Mouse (Mus musculus): ENCODE results near the gene Masp2.

Masp2 gene

DNA sequence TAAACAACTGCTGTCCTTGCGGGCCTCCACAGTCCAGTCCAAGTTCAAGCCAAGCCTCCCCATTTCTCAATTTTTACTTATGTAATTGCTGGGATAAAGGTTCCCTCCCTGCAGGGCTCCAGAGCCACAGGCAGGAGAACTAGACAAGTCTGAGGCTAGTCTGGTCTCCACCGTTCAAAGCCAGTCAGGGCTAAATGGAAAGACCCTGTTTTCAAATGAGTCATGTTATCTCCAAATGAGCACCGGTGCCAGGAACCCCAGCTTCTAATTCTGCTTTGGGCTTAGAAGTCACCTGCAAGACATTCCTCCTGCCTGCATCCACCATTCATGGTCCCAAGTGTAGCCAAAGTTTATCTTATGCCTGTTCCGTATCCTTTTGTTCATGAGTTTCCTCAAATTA is 483 bp upstream of the Masp2 start:
- no peak for DNase-seq (ENCODE audit: low spot score)

DNA sequence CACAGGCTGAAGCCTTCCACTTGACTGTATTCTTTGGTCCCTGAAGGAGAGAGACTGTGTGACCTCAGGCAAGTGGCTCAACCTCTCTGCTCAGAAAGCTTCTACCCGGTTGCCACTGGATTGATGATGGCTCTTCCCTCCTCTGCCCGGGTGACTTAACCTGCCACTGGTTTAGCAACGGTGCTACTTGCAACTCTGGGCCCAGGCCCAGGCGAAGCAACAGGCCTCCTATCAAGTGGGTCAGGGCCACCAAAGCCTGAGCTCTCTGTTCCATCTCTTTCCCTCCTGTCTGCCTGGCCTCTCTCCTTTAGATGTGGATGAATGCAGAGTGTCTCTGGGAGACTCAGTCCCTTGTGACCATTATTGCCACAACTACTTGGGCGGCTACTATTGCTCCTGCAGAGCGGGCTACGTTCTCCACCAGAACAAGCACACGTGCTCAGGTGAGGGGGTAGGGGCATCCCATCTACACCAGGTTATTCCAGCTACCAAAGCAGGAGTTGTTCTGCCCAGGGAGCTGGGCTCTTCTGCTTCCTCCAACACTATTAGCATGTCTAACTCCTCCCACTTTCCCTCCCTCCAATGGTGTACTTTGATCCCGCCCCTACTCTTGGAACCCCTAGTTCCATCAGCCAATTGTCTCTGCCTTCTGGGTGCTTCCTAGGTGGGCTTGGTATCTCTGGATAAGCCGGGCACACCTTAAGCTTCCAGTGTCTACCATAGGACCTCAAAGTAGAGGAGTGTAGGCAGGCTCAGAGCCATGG is 1.2 kb downstream of the Masp2 start:
- DNase-seq (ENCODE audit: low spot score), result no peak

- no peak for DNase-seq (ENCODE audit: low spot score)
Observed at GRCm38 (mm10) chr4:148604141-148604540, 1.8 kb downstream of the Masp2 start.

DNA sequence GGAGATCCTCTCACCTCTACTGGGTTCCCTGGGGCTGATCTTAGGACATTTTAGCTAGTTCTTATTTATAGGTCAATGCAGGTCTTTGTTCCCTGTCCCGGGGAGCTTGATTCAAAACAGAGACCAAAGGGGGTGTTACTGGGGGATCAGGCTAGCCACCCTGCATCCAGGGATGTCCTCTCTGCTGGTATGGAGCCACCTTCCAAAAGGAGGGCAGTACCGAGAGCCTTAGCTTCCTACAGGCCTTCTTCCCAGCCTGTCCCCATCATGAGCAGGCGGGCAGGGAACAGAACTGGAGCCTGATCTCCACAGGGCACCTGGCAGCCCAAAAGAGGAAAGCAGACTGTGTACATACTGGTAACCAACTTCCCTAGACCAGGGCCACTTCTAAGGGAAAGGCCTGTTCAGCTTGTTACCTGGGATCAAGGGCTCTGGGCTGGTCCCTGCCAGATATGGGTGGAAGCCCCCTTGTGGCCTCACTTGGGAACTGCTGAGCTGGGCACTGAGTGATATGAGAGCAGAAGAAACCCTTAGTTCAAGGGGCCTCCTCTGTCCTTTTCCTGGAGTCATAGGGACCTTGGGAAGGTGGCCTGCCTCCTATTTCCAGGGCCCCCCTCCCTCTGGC is 2.3 kb downstream of the Masp2 start:
- DNase-seq (ENCODE audit: low spot score), result peak; percentile 48

DNA sequence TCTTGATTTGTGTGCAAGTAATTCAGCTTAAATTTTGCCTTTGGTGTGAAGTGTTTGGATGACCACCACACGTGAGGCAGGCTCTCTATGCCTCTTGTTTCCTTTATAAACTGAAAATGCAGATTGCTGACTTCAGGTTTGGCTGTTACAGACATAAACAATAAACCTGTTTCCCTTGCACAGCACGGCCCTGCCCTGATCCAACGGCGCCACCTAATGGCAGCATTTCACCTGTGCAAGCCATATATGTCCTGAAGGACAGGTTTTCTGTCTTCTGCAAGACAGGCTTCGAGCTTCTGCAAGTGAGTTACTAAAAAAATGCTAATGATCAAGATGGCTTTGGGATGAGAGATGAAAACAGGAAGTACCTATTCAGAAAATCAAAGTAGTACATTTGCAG is 5.4 kb downstream of the Masp2 start:
- peak; percentile 69 for DNase-seq (ENCODE audit: low spot score)

- no peak for DNase-seq (ENCODE audit: low spot score)
Observed at GRCm38 (mm10) chr4:148609805-148610204, 7.5 kb downstream of the Masp2 start.

DNA sequence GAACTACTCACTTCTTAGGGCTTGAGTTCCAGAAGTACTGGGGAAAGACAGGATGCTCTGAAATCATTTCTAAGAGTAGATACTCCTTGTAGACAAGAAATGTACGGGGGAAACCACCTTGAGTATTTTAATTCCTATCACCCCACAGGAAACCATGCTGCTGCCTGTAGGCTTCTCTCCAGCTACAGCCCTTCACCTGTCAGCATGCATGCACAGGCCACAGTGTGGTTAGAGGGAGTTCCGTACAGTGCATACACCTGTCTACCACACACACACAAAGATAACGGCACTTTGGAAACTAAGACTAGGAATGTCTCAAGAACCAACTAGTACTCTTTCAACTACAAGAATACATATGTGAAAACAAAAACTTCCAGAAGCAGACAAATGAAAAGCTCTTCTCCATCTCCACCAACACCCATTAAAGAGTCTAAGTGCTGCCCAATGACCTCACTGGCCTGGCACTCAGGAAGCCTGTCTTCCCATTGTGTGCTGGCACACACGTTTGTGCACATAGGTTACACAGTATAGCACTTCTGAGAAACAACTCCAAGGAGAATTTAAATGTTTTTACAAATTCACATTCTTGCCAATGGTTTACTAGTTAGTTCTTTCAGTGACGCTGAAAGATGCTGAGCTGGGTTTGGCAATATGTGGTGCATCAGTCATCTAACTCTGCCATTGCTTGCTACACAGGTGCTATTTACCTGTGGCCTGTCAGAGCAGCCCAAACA is 8.4 kb downstream of the Masp2 start:
- DNase-seq (ENCODE audit: low spot score), result no peak

DNA sequence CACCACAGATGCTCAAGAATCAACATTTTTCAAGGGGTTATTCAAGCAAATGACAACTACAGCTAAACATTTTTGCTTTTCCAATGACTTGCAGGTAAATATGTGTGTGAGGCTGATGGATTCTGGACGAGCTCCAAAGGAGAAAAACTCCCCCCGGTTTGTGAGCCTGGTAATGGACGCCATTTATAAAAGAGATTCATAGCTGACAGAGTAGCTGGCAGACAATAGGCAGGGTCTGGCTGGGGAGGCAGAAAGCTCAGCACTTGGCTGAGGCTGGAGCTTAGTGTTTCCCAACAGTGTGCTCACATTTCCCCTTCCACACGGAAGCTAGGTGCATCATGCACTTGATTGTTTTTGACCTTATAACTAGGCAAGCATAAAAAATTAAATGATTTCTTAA is 10.2 kb downstream of the Masp2 start:
- no peak for DNase-seq (ENCODE audit: low spot score)

GRCm38 (mm10) chr4:148613738-148614137 is 11.4 kb downstream of the Masp2 start:
- DNase-seq (ENCODE audit: low spot score), result no peak

DNA sequence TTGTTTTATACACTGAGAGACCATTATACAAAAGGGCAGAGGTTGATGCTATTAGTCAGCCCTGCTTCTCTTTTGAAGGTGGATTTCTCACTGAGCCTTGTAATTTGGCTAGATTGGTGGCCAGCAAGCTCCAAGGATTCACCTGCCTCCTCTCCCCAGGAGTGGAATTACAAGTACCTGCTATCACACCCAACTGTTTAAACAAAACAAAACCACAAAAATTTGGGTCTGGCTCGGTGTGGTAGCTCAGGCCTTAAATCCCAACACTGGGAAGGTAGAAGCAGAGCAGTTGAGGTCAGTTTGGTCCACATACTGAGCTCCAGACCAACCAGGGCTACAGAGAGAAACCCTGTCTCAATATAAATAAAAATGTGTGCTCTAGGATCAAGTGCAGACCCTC is 17.5 kb downstream of the Masp2 start:
- DNase-seq (ENCODE audit: low spot score), result no peak

DNA sequence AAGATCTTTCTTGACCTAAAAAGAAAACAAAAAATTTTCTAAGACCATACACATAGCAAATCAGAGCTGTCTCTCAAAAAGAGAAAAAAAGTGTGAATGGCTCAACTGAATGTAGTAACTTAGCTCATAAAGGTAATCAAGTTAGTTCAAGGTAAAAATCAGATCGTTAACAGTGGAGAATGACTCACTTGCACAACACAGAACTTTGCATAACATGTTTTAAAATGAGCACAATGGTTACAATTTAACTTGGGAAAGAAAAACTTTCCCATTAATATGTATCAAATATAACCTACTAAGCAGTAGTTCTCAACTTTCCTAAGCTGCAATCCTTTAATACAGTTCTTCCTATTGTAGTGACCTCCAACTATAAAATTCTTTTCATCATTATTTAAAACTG is 18.4 kb downstream of the Masp2 start:
- DNase-seq (ENCODE audit: low spot score), result no peak

GRCm38 (mm10) chr4:148622485-148622884 is 20.1 kb downstream of the Masp2 start:
- no peak for DNase-seq (ENCODE audit: low spot score)

DNA sequence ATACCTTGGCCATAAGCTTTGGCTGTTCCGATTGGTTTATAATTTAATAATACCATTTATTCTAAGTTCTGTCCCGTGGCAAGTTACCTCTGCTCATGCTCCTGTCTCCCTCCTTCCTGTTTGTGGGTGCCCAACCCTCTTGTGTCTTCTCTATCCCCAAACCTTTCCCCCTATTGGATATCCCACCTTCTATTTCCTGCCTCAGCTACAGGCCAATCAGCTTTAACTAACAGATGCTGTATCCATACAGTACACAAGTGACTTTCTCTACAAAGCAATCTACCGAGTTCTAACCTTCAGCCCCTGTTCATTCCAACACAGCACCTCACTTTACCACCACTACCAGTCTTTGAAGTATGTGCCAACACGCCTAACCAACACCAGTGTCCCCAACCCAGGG is 21.3 kb downstream of the Masp2 start:
- no peak for DNase-seq (ENCODE audit: low spot score)

DNA sequence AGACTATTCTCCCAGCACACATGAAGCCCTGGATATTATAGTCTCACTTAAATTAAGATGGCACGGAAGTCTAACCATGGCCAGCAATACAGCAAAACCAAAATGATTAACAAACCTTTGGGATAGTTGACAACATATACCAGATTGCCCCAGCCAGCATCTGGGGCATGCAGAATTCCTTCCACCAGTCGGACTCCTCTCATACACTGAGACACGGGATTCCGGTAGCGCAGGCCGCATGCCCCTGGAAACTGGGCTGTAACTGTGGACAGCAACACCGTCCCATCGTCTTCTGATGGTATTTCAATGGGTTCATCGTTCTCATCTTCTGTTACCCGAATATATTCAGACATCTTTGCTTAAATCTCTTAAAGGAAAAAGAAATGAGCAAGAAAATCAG is 22.7 kb downstream of the Masp2 start:
- DNase-seq (ENCODE audit: low spot score), result no peak

DNA sequence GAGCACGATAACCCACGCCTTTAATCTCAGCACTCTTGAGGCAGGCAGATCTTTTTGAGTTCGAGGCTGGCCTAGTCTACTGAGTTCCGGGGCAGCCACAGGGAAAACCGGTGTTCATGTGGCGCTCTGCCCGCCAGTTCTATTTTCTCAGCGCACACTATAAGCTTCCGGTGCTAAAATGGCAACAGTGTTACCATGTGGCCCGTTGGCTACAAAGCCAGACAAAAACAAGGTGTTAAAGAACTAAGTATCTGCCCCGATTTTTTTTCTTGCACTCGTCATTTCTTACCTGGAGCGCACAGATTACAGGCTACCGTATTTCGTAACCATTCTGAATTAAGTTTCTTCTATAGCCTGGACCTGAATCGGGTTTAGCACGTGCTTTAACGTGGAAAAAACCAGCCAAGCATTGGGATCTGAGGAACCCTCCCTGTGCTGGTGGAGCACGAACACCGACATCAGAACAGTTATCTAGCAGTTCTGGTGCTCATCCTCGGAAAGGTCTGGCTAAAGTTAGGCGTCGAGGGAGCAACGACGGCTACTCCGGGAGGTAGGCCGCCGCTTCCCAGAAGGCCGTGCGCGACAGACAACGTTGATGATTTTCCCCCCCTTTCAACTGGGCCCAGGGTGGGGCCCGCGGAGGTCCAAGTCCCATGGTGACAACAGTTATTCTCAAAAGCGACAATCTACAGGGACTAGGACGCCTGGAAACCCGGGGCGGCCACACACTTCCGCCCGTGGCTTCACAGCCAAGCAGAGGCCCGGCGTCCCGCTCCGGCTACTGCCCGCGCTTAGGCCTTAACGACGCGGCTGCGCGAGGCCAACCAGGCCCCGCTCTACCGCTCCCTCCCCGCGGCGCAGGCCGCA is 23.6 kb downstream of the Masp2 start:
- DNase-seq (ENCODE audit: low spot score), result peak; percentile 27

- DNase-seq (ENCODE audit: low spot score), result peak; percentile 96
Observed at GRCm38 (mm10) chr4:148626623-148627185, 24.4 kb downstream of the Masp2 start, which contains the start of gene Tardbp. TSS of gene Tardbp (minus strand) at chr4:148627019.

GRCm38 (mm10) chr4:148627246-148627645 is 24.9 kb downstream of the Masp2 start:
- no peak for DNase-seq (ENCODE audit: low spot score)

DNA sequence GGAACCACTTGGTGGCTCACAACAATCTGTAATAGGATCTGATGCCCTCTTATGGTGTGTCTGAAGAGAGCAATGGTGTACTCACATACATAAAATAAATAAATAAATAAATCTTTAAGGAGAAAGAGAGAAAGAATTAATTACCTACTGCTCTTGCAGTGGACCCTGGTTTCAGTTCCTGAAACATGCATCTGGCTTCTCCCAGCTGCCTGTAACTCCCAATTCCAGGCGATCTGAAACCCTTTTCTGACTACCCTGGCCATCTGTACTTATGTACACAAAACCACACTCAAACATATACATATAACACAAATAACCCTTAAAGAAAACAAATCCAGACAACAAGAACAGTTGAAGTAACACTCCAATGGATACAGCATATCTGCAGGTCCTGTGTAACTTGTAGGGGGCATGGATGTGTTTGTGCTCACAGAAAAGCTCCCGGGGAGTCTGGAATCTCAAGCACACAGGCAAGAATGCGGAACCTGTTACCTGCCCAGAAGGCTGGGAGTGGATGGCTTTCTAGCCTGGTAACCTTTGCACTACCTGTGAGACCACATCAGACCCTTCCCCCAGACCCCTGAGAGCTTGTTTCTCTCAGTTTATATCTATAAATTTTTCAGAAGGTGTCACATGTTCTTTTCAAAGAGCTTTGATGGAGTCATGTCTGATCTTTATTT is 29.8 kb downstream of the Masp2 start:
- DNase-seq (ENCODE audit: low spot score), result no peak

- DNase-seq (ENCODE audit: low spot score), result no peak
Observed at GRCm38 (mm10) chr4:148633395-148634061, 31.2 kb downstream of the Masp2 start.

DNA sequence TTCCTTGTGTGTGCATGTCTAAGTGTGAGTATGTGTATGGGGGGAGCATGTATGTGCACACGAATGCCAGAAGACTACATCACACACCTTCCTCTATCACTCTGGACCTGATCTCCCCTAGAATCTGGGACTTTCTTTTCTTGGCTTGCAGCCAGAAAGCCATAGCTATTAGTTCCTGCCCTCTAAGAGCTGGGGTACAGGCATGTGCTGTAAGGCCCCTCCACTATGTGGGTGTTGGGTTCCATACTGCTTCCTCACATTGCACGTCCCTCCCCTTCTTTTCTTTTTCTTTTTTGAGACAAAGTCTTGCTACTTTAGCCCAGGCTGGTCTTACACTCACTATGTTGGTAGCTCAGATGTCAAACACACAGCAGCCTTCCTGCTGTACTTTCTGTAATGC is 33.0 kb downstream of the Masp2 start:
- no peak for DNase-seq (ENCODE audit: low spot score)

- DNase-seq (ENCODE audit: low spot score), result no peak
Observed at GRCm38 (mm10) chr4:148638302-148638701, 35.9 kb downstream of the Masp2 start.

Measured in ovary, postnatal 14 days (tissue).